Mouse (Mus musculus): ENCODE data around the gene Ptpa. TPM values are rescaled to one million over a fixed set of nuclear protein-coding genes. Genes with fewer than 3 reads are reported as not detected.

Ptpa gene
- total and polyA plus RNA-seq, 3 experiments: 82.7 to 91.2 (median 88.7) TPM

GRCm38 (mm10) chr2:30397986-30398512 lies 17.8 kb upstream of the Ptpa start:
- Histone ChIP-seq H3K79me2 (replicated peaks; ENCODE audit: control insufficient read depth, insufficient read depth, low read length) (no peaks in the 10 kb centered on the region), H3K9ac (ENCODE audit: low read depth, low read length) (no peak overlapping the region), H3K27ac (no peak overlapping the region), H3K36me3 (ENCODE audit: control insufficient read depth, insufficient read depth, low read length) (peaks cover under 1% of the 10 kb centered on the region; the same call in 1 of the 2 replicates), H3K4me3 (no peak overlapping the region), H3K4me1 (ENCODE audit: control insufficient read depth, insufficient read depth, low read length) (peaks cover 5% of the 10 kb centered on the region), H3K27me3 (ENCODE audit: control insufficient read depth, insufficient read depth, low read length) (no peaks in the 10 kb centered on the region)
- no peak for TF ChIP-seq POLR2A (IDR thresholded peaks at IDR 0.05; ENCODE audit: insufficient read depth, low read depth, low read length)
- no peak for TF ChIP-seq CTCF (IDR thresholded peaks at IDR 0.05)
- TF ChIP-seq EP300 (IDR thresholded peaks at IDR 0.05; ENCODE audit: insufficient read depth, low read depth, low read length): no peak
- no peak for DNase-seq
- intact Hi-C loops (cut with DNase I): no loop called here
- WGBS: 92% methylated on average over 10 of the region's 10 CpGs

GRCm38 (mm10) chr2:30399191-30400171 lies 16.4 kb upstream of the Ptpa start:
- Histone ChIP-seq H3K9ac (ENCODE audit: low read depth, low read length) (no peak overlapping the region), H3K4me1 (ENCODE audit: control insufficient read depth, insufficient read depth, low read length) (peaks cover 1% of the 10 kb centered on the region; the same call in 1 of the 2 replicates), H3K36me3 (ENCODE audit: control insufficient read depth, insufficient read depth, low read length) (peaks cover 2% of the 10 kb centered on the region; the same call in 1 of the 2 replicates), H3K27ac (no peak overlapping the region), H3K4me3 (no peak overlapping the region), H3K79me2 (replicated peaks; ENCODE audit: control insufficient read depth, insufficient read depth, low read length) (no peaks in the 10 kb centered on the region), H3K27me3 (ENCODE audit: control insufficient read depth, insufficient read depth, low read length) (no peaks in the 10 kb centered on the region)
- TF ChIP-seq POLR2A (IDR thresholded peaks at IDR 0.05; ENCODE audit: insufficient read depth, low read depth, low read length) (no peak), EP300 (IDR thresholded peaks at IDR 0.05; ENCODE audit: insufficient read depth, low read depth, low read length) (no peak), CTCF (IDR thresholded peaks at IDR 0.05) (no peak)
- 59% methylated on average over 20 of the region's 20 CpGs for WGBS
- intact Hi-C loops (cut with DNase I): no loop called here
- DNase-seq: no peak

GRCm38 (mm10) chr2:30401581-30401980 lies 14.3 kb upstream of the Ptpa start:
- H3K9ac ChIP-seq (ENCODE audit: low read depth, low read length): no peak overlapping the region
- no peaks in the 10 kb centered on the region for H3K27me3 ChIP-seq (ENCODE audit: control insufficient read depth, insufficient read depth, low read length)
- H3K4me1 ChIP-seq (ENCODE audit: control insufficient read depth, insufficient read depth, low read length): peaks cover 1% of the 10 kb centered on the region; the same call in 1 of the 2 replicates
- H3K4me3 ChIP-seq: no peak overlapping the region
- no peak for TF ChIP-seq EP300 (IDR thresholded peaks at IDR 0.05; ENCODE audit: insufficient read depth, low read depth, low read length)
- no peak for TF ChIP-seq POLR2A (IDR thresholded peaks at IDR 0.05; ENCODE audit: insufficient read depth, low read depth, low read length)
- 10% methylated on average over 1 of the region's 1 CpGs for WGBS
- DNase-seq: no peak
- H3K36me3 ChIP-seq (ENCODE audit: control insufficient read depth, insufficient read depth, low read length): peaks cover 2% of the 10 kb centered on the region; the same call in 1 of the 2 replicates
- intact Hi-C loops (cut with DNase I): no loop called here
- H3K79me2 ChIP-seq (replicated peaks; ENCODE audit: control insufficient read depth, insufficient read depth, low read length): no peaks in the 10 kb centered on the region
- no peak overlapping the region for H3K27ac ChIP-seq

GRCm38 (mm10) chr2:30402351-30402826 lies 13.4 kb upstream of the Ptpa start:
- no peak for TF ChIP-seq POLR2A (IDR thresholded peaks at IDR 0.05; ENCODE audit: insufficient read depth, low read depth, low read length)
- TF ChIP-seq CTCF (IDR thresholded peaks at IDR 0.05): no peak
- no peak overlapping the region for H3K4me3 ChIP-seq
- intact Hi-C loops (cut with DNase I): no loop called here
- 58% methylated on average over 9 of the region's 9 CpGs for WGBS
- H3K9ac ChIP-seq (ENCODE audit: low read depth, low read length): no peak overlapping the region
- H3K4me1 ChIP-seq (ENCODE audit: control insufficient read depth, insufficient read depth, low read length): peaks cover 3% of the 10 kb centered on the region
- H3K27me3 ChIP-seq (ENCODE audit: control insufficient read depth, insufficient read depth, low read length): no peaks in the 10 kb centered on the region
- H3K36me3 ChIP-seq (ENCODE audit: control insufficient read depth, insufficient read depth, low read length): peaks cover 2% of the 10 kb centered on the region; the same call in 1 of the 2 replicates
- no peaks in the 10 kb centered on the region for H3K79me2 ChIP-seq (replicated peaks; ENCODE audit: control insufficient read depth, insufficient read depth, low read length)
- peak in 1 of 2 experiments; percentile 74 for DNase-seq
- H3K27ac ChIP-seq: peak overlapping the region; percentile 32; the same call in 1 of the 2 replicates

DNA sequence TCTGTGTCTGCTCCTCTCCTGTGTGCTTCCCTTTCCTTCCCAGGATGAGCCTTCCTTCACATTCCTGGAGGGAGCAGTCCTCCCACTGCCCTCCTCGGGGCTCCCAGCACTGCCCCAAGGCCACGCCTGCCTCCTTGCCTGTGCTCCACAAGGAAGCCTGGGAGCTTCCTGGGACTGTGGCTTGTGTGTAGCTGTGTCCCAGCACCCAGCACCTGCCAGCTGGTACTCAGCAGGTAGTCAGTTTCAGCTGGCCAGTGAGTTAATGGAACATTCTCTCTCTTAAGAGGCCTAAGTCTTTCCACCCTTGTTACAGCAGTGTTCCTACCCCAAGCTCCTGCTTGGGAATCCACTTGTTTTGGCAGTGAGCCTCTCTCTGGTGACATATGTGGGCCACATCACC lies 13.0 kb upstream of the Ptpa start:
- H3K36me3 ChIP-seq (ENCODE audit: control insufficient read depth, insufficient read depth, low read length): peaks cover 2% of the 10 kb centered on the region; the same call in 1 of the 2 replicates

More for the DNA sequence above, 13.0 kb upstream of the Ptpa start:
- peaks cover 3% of the 10 kb centered on the region for H3K4me1 ChIP-seq (ENCODE audit: control insufficient read depth, insufficient read depth, low read length)
- H3K9ac ChIP-seq (ENCODE audit: low read depth, low read length): no peak overlapping the region
- H3K27me3 ChIP-seq (ENCODE audit: control insufficient read depth, insufficient read depth, low read length): no peaks in the 10 kb centered on the region
- H3K27ac ChIP-seq: peak overlapping the region; percentile 32; the same call in 1 of the 2 replicates
- no peaks in the 10 kb centered on the region for H3K79me2 ChIP-seq (replicated peaks; ENCODE audit: control insufficient read depth, insufficient read depth, low read length)
- intact Hi-C loops (cut with DNase I): no loop called here
- 68% methylated on average over 2 of the region's 2 CpGs for WGBS
- DNase-seq: peak in 1 of 2 experiments; percentile 10
- TF ChIP-seq POLR2A (IDR thresholded peaks at IDR 0.05; ENCODE audit: insufficient read depth, low read depth, low read length): no peak
- no peak for TF ChIP-seq EP300 (IDR thresholded peaks at IDR 0.05; ENCODE audit: insufficient read depth, low read depth, low read length)
- no peak for TF ChIP-seq CTCF (IDR thresholded peaks at IDR 0.05)
- H3K4me3 ChIP-seq: no peak overlapping the region

Data from heart, adult 2 months (tissue).